Mouse (Mus musculus) kidney, adult 8-10 months (tissue): ENCODE data around the gene AU015836.
"Not testable (repeated sequence)": the region's sequence is repeated elsewhere in the genome, so short reads cannot be mapped to it uniquely, and the experiment has no call there.

ENCODE experiments used
- DNase-seq, 2 experiments: peaks; one replicate each; pipeline ENCODE4 v3.0.0; 2022

The AU015836 gene

GRCm38 (mm10) chrX:93968444-93968843 lies at the start of gene AU015836:
AU015836 (plus strand) TSS chrX:93968659.
- DNase-seq, result no peak

- DNase-seq, result no peak
These were observed 49.4 kb upstream of the AU015836 start for GRCm38 (mm10) chrX:93919017-93919416.

GRCm38 (mm10) chrX:93928379-93928778 lies 40.1 kb upstream of the AU015836 start:
- peak in 1 of 2 experiments; percentile 3 for DNase-seq

- DNase-seq, result no peak
These were observed 39.7 kb upstream of the AU015836 start for GRCm38 (mm10) chrX:93928794-93929193.

GRCm38 (mm10) chrX:93931694-93932093 lies 36.8 kb upstream of the AU015836 start:
- no peak for DNase-seq

- DNase-seq, result peak; percentile 33 to 39
These were observed 11.7 kb upstream of the AU015836 start for GRCm38 (mm10) chrX:93956727-93957126.

- DNase-seq, result no peak
These were observed 10.0 kb upstream of the AU015836 start for GRCm38 (mm10) chrX:93958502-93958901.

GRCm38 (mm10) chrX:93980341-93980740 lies 11.9 kb downstream of the AU015836 start:
- no peak for DNase-seq

- no peak for DNase-seq
These were observed 13.7 kb downstream of the AU015836 start for GRCm38 (mm10) chrX:93982193-93982592.

GRCm38 (mm10) chrX:93985096-93985495 lies 16.6 kb downstream of the AU015836 start:
- not testable (repeated sequence) for DNase-seq

GRCm38 (mm10) chrX:94006991-94007390 lies 38.5 kb downstream of the AU015836 start:
- no peak for DNase-seq

- no peak for DNase-seq
These were observed 41.0 kb downstream of the AU015836 start for GRCm38 (mm10) chrX:94009442-94009841.

- no peak for DNase-seq
These were observed 43.3 kb downstream of the AU015836 start for GRCm38 (mm10) chrX:94011656-94012173.

- DNase-seq, result peak; percentile 28 to 35
These were observed 44.2 kb downstream of the AU015836 start for GRCm38 (mm10) chrX:94012479-94013167.

GRCm38 (mm10) chrX:94016891-94017290 lies 48.4 kb downstream of the AU015836 start:
- DNase-seq, result no peak

- DNase-seq, result peak in 1 of 2 experiments; percentile 21
These were observed 53.9 kb downstream of the AU015836 start for GRCm38 (mm10) chrX:94022264-94022874.
